Mouse (Mus musculus) intestine, postnatal 0 days (tissue): ENCODE measurements at regions not wholly inside any gene's neighbourhood (a gene's known extent, or its start where the extent isn't known, plus 50 kb on each side); places are given as distances from the start of the nearest gene placed in this dataset.
A peak's percentile ranks its signal among the peaks of the same experiment; 100 is the strongest.

ENCODE experiments used
- ATAC-seq: fragments of 200-750 bp; cut with Nextera tagmentation; 2 replicates; pipeline ENCODE4 v1.8.0; 2017; ENCODE audit warnings: mild to moderate bottlenecking, moderate TSS enrichment, moderate library complexity
- H3K27ac ChIP-seq: fragments of 300-500 bp; sonication (generic); 2 replicates; pipeline ENCODE4 v1.5.1; 2014; ENCODE audit warnings: mild to moderate bottlenecking, low read depth, low read length, moderate library complexity
- H3K27me3 ChIP-seq: fragments of 300-500 bp; sonication (generic); replicated peaks from 2 replicates; pipeline ENCODE4 v1.6.1; 2014; ENCODE audit warnings: low read length, mixed read lengths; ENCODE audit not compliant: control insufficient read depth, insufficient read depth
- H3K36me3 ChIP-seq: fragments of 300-500 bp; sonication (generic); 2 replicates; pipeline ENCODE4 v1.6.1; 2014; ENCODE audit warnings: mild to moderate bottlenecking, moderate library complexity; ENCODE audit not compliant: control insufficient read depth, insufficient read depth
- H3K4me1 ChIP-seq: fragments of 300-500 bp; sonication (generic); replicated peaks from 2 replicates; pipeline ENCODE4 v1.6.1; 2014; ENCODE audit warnings: antibody characterized with exemption, low read length, mixed read lengths; ENCODE audit not compliant: control insufficient read depth, insufficient read depth
- H3K4me2 ChIP-seq: fragments of 300-500 bp; sonication (generic); replicated peaks from 2 replicates; pipeline ENCODE4 v1.6.1; 2014; ENCODE audit warnings: low read depth, mild to moderate bottlenecking, moderate library complexity
- H3K4me3 ChIP-seq: fragments of 300-500 bp; sonication (generic); 2 replicates; pipeline ENCODE4 v1.5.1; 2014; ENCODE audit warnings: low read depth, low read length
- H3K9ac ChIP-seq: fragments of 300-500 bp; sonication (generic); 2 replicates; pipeline ENCODE4 v1.6.1; 2014; ENCODE audit warnings: mild to moderate bottlenecking, low read depth, low read length
- H3K9me3 ChIP-seq: fragments of 300-500 bp; sonication (generic); 2 replicates; pipeline ENCODE4 v1.6.1; 2016; ENCODE audit warnings: mixed run types; ENCODE audit not compliant: control insufficient read depth
- CTCF ChIP-seq: sonication (generic); IDR thresholded peaks from 2 replicates; pipeline ENCODE4 v1.5.1; 2016; ENCODE audit warnings: low read depth, mild to moderate bottlenecking, control low read depth, antibody characterized with exemption, moderate library complexity
- WGBS: fragments of 180-500 bp; shearing (Covaris S2); extraction: QIAGEN DNeasy Blood & Tissue Kit; methylation state at CpG from one replicate; pipeline ENCODE4 v1.1.7; 2014; 5-methylcytosine and 5-hydroxymethylcytosine counted together

- ATAC-seq = no peak
- no peak overlapping the region for H3K4me2 ChIP-seq
- 90% methylated on average over 3 of the region's 3 CpGs for WGBS
- no peaks in the 10 kb centered on the region for H3K27me3 ChIP-seq
- H3K9me3 ChIP-seq = no peaks in the 10 kb centered on the region
- no peak overlapping the region for H3K4me3 ChIP-seq
- H3K4me1 ChIP-seq = no peaks in the 10 kb centered on the region
- H3K27ac ChIP-seq = no peak overlapping the region
- H3K36me3 ChIP-seq = no peaks in the 10 kb centered on the region
- TF ChIP-seq CTCF = no peak
- no peak overlapping the region for H3K9ac ChIP-seq
These were observed 63.9 kb upstream of the March10 start for GRCm38 (mm10) chr11:105520398-105520797.

GRCm38 (mm10) chr11:105513275-105513674, 56.7 kb upstream of the March10 start:
- no peak for TF ChIP-seq CTCF
- ATAC-seq = no peak
- Histone ChIP-seq H3K9me3 (no peaks in the 10 kb centered on the region), H3K36me3 (no peaks in the 10 kb centered on the region), H3K4me2 (no peak overlapping the region), H3K27me3 (no peaks in the 10 kb centered on the region), H3K4me3 (no peak overlapping the region), H3K9ac (no peak overlapping the region), H3K4me1 (no peaks in the 10 kb centered on the region), H3K27ac (no peak overlapping the region)
- 38% methylated on average over 10 of the region's 10 CpGs for WGBS

GRCm38 (mm10) chr11:105510626-105511025, 54.1 kb upstream of the March10 start:
- TF ChIP-seq CTCF = no peak
- no peak for ATAC-seq
- H3K9me3 ChIP-seq = no peaks in the 10 kb centered on the region
- H3K9ac ChIP-seq = no peak overlapping the region
- no peak overlapping the region for H3K4me3 ChIP-seq
- H3K36me3 ChIP-seq = no peaks in the 10 kb centered on the region
- H3K4me2 ChIP-seq = no peak overlapping the region
- no peaks in the 10 kb centered on the region for H3K4me1 ChIP-seq
- no peak overlapping the region; the same call in 1 of the 2 replicates for H3K27ac ChIP-seq
- 76% methylated on average over 4 of the region's 4 CpGs for WGBS
- no peaks in the 10 kb centered on the region for H3K27me3 ChIP-seq

- H3K9ac ChIP-seq = no peak overlapping the region
- no peak overlapping the region for H3K4me3 ChIP-seq
- no peaks in the 10 kb centered on the region for H3K4me1 ChIP-seq
- 52% methylated on average over 7 of the region's 7 CpGs for WGBS
- no peak overlapping the region for H3K27ac ChIP-seq
- H3K36me3 ChIP-seq = no peaks in the 10 kb centered on the region
- no peaks in the 10 kb centered on the region for H3K27me3 ChIP-seq
- TF ChIP-seq CTCF = no peak
- no peak for ATAC-seq
- H3K9me3 ChIP-seq = no peaks in the 10 kb centered on the region
- H3K4me2 ChIP-seq = no peak overlapping the region
These were observed 53.5 kb upstream of the March10 start for GRCm38 (mm10) chr11:105510056-105510455.

- ATAC-seq = no peak
- Histone ChIP-seq H3K4me3 (no peak overlapping the region), H3K36me3 (no peaks in the 10 kb centered on the region), H3K9ac (no peak overlapping the region), H3K27me3 (no peaks in the 10 kb centered on the region), H3K9me3 (no peaks in the 10 kb centered on the region), H3K4me2 (no peak overlapping the region), H3K4me1 (no peaks in the 10 kb centered on the region), H3K27ac (no peak overlapping the region)
- no peak for TF ChIP-seq CTCF
- WGBS = 80% methylated on average over 7 of the region's 7 CpGs
These were observed 52.1 kb upstream of the March10 start for GRCm38 (mm10) chr11:105508660-105509038.

GRCm38 (mm10) chr11:105507972-105508659, 51.6 kb upstream of the March10 start:
- H3K4me1 ChIP-seq = no peaks in the 10 kb centered on the region
- H3K36me3 ChIP-seq = no peaks in the 10 kb centered on the region
- H3K9ac ChIP-seq = no peak overlapping the region
- no peak overlapping the region for H3K27ac ChIP-seq
- no peaks in the 10 kb centered on the region for H3K9me3 ChIP-seq
- TF ChIP-seq CTCF = 0 out of 2 replicates have a peak, but pooled peaks have one; percentile 5
- 8% methylated on average over 6 of the region's 6 CpGs for WGBS
- H3K27me3 ChIP-seq = no peaks in the 10 kb centered on the region
- no peak for ATAC-seq
- no peak overlapping the region for H3K4me3 ChIP-seq
- no peak overlapping the region for H3K4me2 ChIP-seq
